Mouse (Mus musculus): ENCODE data around the gene Tmem108.

Gene Tmem108

DNA sequence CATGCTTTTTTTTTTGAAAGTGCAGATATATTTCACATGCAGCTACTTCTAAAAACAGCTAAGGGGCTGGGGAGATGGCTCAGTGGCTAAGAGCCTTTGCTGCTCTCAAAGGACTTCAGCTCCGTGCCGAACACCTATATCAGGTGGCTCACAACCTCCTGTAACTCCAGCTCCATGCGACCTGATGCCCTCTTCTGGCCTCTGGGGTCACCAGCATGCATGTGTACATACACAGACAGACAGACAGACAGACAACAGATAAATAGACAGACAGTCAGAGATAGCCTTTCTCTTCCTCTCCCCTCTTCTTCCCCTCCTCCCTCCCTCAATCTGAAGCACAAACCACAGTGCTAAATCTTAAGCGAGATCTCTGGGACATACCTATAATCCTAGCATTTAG, 181.5 kb downstream of the Tmem108 start:
- no peak for DNase-seq

GRCm38 (mm10) chr9:103579411-103580026, 182.1 kb downstream of the Tmem108 start:
- no peak for DNase-seq

DNA sequence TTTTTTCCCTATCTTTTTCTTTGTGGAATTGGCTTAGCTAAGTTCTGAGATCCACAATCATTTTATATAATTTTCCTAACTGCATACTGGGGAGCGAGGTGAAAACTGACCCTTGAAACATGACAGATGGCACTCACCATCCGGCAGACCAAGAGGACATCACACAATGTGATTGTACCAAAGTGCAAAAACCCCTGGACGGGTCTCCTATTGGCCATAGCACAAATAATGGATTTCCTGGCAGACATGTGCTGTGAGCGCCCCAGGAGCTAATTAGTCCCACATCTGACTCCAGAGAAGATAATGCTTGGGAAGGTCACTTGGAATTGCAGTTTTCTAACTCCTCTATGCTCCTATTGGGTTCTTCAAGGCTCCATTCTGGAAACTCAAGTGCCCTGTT, 183.9 kb downstream of the Tmem108 start:
- no peak for DNase-seq

DNA sequence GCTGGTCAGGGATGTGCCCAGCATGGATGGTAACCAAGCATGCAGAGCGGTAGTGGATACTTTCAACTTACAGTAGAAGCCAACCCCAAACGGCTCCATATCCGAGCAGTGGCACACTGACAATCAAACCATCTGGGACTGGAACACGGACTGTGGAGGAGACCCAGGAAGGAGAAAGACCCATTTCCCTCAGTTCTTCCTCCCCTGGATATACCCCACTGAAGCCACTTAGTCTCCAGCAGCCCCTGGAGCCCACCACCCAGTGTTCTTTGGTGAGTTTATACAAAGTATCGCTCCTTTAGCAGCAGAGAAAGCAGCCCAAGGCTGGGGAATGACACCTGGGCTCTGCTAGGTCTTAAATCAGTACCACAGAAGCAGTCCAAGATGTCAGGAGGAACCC, 184.5 kb downstream of the Tmem108 start:
- no peak for DNase-seq

DNA sequence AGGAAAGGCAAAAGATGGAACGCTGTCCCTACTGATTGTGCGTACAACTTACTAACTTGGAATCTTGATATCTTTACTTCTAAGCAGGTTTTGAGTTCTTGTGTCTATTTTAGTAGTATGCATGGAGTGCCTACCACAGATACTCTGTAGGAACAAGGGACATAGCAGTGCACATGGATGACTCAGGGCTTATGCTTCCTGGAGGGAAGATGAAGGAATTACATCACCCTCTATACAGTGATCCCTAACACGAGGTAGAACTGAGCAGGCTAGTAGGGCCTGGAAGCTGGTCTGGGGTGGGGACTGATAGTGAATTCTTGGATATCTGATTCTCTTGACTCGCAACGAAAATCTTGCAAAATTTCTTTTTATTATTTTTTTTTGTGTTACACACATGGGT, 185.7 kb downstream of the Tmem108 start:
- DNase-seq, result no peak

- peak; percentile 77 for DNase-seq
These were observed 187.5 kb downstream of the Tmem108 start for GRCm38 (mm10) chr9:103573994-103574750.

- DNase-seq, result no peak
These were observed 191.4 kb downstream of the Tmem108 start for GRCm38 (mm10) chr9:103570158-103570741.

- DNase-seq, result no peak
These were observed 192.7 kb downstream of the Tmem108 start for GRCm38 (mm10) chr9:103568983-103569382.

- DNase-seq, result no peak
These were observed 196.5 kb downstream of the Tmem108 start for GRCm38 (mm10) chr9:103565186-103565585.

GRCm38 (mm10) chr9:103563864-103564610, 197.6 kb downstream of the Tmem108 start:
- peak; percentile 63 for DNase-seq

GRCm38 (mm10) chr9:103562063-103562462, 199.6 kb downstream of the Tmem108 start:
- no peak for DNase-seq

DNA sequence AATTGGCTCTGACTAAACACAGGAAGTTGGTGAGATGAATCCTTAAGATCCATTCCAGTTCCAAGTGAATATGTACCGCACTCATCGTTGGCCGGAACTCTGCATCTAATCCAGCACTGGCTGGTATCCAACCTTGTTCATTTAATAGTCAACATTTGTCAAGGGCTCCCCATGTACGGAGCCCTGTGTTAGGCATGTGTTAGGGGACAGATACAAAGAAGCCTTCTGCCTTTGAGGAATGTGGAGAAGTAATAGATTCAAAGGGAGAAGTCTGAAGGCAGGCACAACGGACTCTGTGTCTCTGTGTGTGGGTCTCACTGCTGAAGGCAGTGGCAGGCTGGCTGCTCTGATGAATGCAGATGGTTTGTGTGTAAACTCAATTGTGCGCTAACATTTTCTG, 202.9 kb downstream of the Tmem108 start:
- DNase-seq, result no peak

DNA sequence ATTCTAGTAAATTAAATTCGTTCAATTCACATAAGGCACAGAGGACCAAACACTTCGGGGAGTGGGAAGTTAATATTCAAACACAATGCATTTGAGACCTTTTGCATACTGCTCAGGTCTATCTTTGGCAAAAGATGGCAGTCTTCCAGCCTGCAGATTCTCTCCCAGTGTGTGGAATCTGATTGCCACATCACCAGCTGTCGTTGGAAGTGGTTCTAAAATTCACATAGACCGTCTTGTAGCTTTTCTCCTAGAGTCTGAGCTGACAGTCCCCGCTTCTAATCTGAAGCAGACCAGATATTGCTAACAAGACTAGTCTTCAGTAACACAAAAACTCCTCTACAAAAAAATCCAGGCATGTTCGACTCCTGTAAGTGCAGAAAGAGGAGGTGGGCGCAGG, 203.4 kb downstream of the Tmem108 start:
- DNase-seq, result no peak

GRCm38 (mm10) chr9:103557085-103557484, 204.6 kb downstream of the Tmem108 start:
- DNase-seq, result no peak

DNA sequence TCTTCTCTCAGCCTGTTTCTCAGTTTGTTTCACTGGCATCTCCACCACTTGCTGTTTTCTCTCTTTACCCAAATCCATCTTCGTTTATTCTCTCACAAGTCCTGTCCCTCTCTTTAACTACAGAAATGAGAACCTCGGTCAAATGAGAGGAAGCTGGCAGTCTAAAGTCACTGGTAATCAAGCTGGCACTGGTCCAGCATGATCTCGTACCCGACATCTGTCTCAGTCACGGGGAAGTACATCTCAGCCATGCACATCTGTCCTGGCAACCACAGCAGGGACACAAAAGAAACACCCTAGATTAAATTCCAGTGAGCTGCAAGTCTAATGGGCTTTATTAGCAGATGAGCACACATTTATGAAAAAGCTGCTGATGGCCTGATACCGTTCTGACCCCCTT, 206.3 kb downstream of the Tmem108 start:
- no peak for DNase-seq

DNA sequence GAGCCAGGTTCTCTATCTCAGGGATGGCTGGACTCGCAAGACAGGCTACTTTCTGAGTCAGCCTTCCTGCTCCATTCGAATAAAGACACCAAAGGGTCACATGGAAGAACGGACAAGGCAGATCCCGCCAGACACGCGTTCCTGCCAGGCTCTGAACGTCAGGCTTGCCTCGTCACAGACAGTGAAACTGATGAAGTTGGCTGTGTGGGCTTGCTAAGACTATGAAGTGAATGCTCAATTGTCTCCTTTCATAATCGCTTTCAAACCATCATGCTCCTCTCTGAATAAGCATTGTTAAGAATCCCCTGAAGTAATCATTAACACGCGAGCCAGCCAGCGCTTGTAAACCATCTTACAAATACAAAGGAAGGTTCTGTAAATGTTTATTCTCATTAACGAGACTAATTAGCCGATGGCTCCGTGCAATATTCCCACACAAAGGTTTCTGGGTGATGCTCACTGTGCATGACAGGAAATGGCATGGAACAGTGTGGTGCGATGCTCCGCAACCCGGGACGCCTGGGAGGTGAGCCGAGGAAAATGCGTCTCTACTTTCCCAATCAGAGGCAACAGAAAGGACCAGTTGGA, 210.9 kb downstream of the Tmem108 start:
- peak; percentile 40 for DNase-seq

- DNase-seq, result no peak
These were observed 212.5 kb downstream of the Tmem108 start for GRCm38 (mm10) chr9:103549178-103549577.

DNA sequence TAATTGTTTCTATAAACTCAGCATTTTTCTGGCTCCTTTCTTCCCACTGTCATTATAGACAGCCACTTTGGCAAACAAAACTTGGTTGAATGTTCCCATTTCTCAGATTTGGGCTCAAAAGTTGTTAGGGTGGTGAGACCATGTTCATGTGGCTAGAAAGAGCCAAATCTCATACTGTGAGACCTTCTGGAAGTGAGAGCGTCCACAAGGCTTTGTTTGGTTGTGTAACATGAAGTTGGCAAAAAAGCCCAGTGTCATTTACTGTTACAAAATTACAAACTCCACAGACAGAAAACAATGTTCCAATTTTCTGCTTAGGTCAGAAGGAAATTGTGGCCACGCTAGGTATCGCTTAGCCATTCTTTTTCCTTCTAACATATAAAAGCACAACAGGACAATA, 213.0 kb downstream of the Tmem108 start:
- DNase-seq, result no peak

DNA sequence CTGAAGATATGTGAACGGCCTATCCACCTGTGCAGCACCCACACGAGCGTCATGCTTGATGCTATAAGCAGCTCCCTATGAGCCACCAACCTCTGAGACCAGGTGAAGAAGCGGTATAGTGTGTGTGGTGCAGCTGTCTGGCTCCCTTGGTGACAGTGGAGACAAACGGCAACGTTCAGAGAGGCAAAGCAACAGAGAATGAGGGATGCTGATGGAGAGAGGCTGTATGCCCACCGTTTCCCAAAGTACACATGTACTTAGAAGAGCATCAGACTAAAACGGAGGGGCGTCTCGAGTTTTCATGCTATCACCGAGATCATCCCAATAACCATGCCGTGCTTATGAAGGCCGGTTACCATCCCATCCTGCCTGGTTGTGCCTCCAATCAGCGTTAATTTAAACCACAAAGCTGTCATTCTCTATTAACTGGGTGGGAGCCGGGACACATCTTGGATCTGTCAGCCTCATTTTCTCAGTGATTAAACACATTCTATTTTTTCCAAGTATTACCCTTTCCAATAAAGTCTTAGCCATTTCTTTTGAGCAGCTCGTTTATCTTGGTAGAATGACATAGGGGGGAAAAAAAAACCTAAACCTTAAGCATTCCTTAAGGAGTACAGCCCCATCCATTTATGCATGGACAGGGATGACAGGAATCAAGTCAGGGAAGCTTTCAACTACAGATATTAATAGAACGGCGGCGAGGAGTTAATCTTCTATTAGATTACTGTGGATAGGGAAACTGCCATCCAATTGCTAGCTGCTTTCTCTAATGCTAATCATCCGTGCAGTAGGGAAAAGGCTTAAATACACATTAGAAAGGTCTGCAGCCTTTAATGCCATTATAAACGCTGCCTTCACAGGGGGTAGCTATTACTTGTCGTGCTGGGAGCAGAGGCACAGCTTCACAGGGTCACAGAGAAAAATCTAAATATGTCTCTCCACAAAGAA, 214.7 kb downstream of the Tmem108 start:
- no peak for DNase-seq

DNA sequence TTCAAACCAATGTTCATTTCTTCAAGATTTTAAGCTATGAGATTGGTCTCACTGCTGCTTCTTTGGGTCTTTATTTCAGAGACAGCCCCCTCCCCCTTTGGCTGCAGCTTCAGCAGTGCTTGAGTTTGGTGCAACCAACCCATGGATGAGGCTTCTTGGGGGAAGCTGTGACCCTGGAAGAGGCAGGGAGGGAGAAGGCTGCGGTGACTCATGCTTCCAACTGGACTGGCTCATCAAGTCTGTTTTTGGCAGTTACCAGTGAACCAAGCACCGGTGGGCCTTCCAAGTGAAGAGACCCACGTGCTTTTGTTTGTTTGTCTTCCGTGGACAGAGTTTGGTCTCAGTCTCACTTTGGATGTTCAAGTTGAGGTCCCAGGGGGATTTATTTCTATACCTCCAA, 215.9 kb downstream of the Tmem108 start:
- DNase-seq, result no peak

- peak; percentile 49 for DNase-seq
These were observed 216.4 kb downstream of the Tmem108 start for GRCm38 (mm10) chr9:103545271-103545670.

DNA sequence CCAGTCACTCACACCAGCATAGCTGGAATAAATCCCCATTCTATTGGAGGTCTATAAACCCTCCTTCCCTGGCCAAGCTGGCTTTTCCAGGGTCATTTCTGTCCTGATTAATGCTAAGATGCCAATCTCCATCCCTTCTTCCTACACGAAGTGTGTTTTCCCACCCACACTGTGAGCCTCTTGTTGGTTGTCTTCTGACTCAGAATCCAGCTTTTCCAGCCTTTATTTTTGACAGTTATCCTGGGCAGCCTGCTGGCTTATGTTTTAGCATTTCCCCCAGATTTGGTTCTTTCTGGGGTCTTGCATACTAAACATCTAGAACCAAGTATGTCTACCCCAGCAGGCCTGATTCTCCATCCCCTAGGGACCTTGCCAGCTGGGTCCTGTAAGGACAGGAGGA, 217.0 kb downstream of the Tmem108 start:
- no peak for DNase-seq

Data from embryo, embryonic 11 days (tissue).